13 mouse cellular contexts compared by ENCODE assay signal in genomic region chr2:118714230-118714629, GRCm38 (mm10). TPM values are rescaled to one million over a fixed set of nuclear protein-coding genes. Genes with fewer than 3 reads are reported as not detected.
A peak's percentile ranks its signal among the peaks of the same experiment; 100 is the strongest.
DNase-seq lines count a peak whose midpoint lies in the region; ATAC-seq lines count a peak whose summit lies in the region.
"Had no signal": no experiment of that assay in that cellular context is flagged by ENCODE, and none has a peak within 500 bp of the region (broad histone marks: within the 10 kb centered on the region; RNA-seq: fewer than 3 reads in every experiment).

No protein-coding gene starts in this region.

- H3K27me3 ChIP-seq in hindbrain, embryonic 10.5 days (ENCODE audit: insufficient read depth, poor library complexity, severe bottlenecking): peaks cover 92% of the 10 kb centered on the region
- H3K27me3 ChIP-seq in hindbrain, embryonic 13.5 days: peaks cover 75% of the 10 kb centered on the region
- peaks cover 30% of the 10 kb centered on the region for H3K27me3 ChIP-seq in midbrain, embryonic 11.5 days (ENCODE audit: control insufficient read depth, insufficient read depth, low read length)
- peaks cover 38% of the 10 kb centered on the region for H3K27me3 ChIP-seq in heart, embryonic 11.5 days (ENCODE audit: control insufficient read depth, insufficient read depth, low read length)
- H3K27me3 ChIP-seq in intestine, embryonic 16.5 days (replicated peaks; ENCODE audit: control insufficient read depth, insufficient read depth, low read length): peaks cover 26% of the 10 kb centered on the region

- WGBS in hindbrain, embryonic 10.5 days: 35% methylated on average over 4 of the region's 4 CpGs
- 18% methylated on average over 4 of the region's 4 CpGs for WGBS in hindbrain, embryonic 13.5 days
- WGBS in midbrain, embryonic 11.5 days: 21% methylated on average over 4 of the region's 4 CpGs
- WGBS in heart, embryonic 11.5 days (ENCODE audit: insufficient replicate concordance): 56% methylated on average over 4 of the region's 4 CpGs
- 50% methylated on average over 4 of the region's 4 CpGs for WGBS in intestine, embryonic 16.5 days

- no peak overlapping the region for H3K4me2 ChIP-seq in hindbrain, embryonic 13.5 days
- no peak overlapping the region for H3K4me2 ChIP-seq in midbrain, embryonic 11.5 days
- no peak overlapping the region for H3K4me2 ChIP-seq in heart, embryonic 11.5 days
- H3K4me2 ChIP-seq in intestine, embryonic 16.5 days (ENCODE audit: low read depth, low read length): no peak overlapping the region
- H3K4me2 ChIP-seq: embryonic facial prominence, embryonic 12.5 days; intestine, embryonic 15.5 days had no signal

- DNase-seq in hindbrain, embryonic 10.5 days (ENCODE audit: low spot score): peak; percentile 42
- peak; percentile 73 to 80 for DNase-seq in frontal cortex, postnatal 10 days (ENCODE audit: low spot score in 2 of 2)
- DNase-seq in midbrain, embryonic 11.5 days (ENCODE audit: low spot score, missing footprints): peak; percentile 92
- peak; percentile 73 to 80 for DNase-seq in right cerebral cortex, postnatal 36 days (ENCODE audit: low spot score in 2 of 2)
- no peak for DNase-seq in adrenal gland, postnatal 14 days
- DNase-seq: gastrocnemius, postnatal 36 days; lung, postnatal 36 days had no signal

- H3K27ac ChIP-seq in hindbrain, embryonic 10.5 days: no peak overlapping the region
- no peak overlapping the region for H3K27ac ChIP-seq in hindbrain, embryonic 13.5 days
- H3K27ac ChIP-seq in midbrain, embryonic 11.5 days (ENCODE audit: low read depth, low read length): no peak overlapping the region
- no peak overlapping the region for H3K27ac ChIP-seq in heart, embryonic 11.5 days (ENCODE audit: low read depth, low read length)
- H3K27ac ChIP-seq in intestine, embryonic 16.5 days (ENCODE audit: low read length): no peak overlapping the region
- H3K27ac ChIP-seq: embryonic facial prominence, embryonic 12.5 days; intestine, embryonic 15.5 days had no signal

- no peak for ATAC-seq in hindbrain, embryonic 13.5 days (ENCODE audit: low FRiP score)
- peak; percentile 60 for ATAC-seq in midbrain, embryonic 11.5 days (ENCODE audit: low FRiP score)
- ATAC-seq in heart, embryonic 11.5 days (replicated peaks; ENCODE audit: insufficient number of reproducible peaks, low FRiP score, low TSS enrichment): no peak
- ATAC-seq in intestine, embryonic 16.5 days: no peak
- ATAC-seq: intestine, embryonic 15.5 days had no signal

- H3K9me3 ChIP-seq in hindbrain, embryonic 10.5 days: no peaks in the 10 kb centered on the region
- H3K9me3 ChIP-seq in hindbrain, embryonic 13.5 days: no peaks in the 10 kb centered on the region
- no peaks in the 10 kb centered on the region for H3K9me3 ChIP-seq in midbrain, embryonic 11.5 days (ENCODE audit: control insufficient read depth, low read length)
- H3K9me3 ChIP-seq in heart, embryonic 11.5 days (replicated peaks; ENCODE audit: control insufficient read depth, low read length): no peaks in the 10 kb centered on the region
- no peaks in the 10 kb centered on the region for H3K9me3 ChIP-seq in intestine, embryonic 16.5 days (ENCODE audit: control insufficient read depth, low read length)
- H3K9me3 ChIP-seq: embryonic facial prominence, embryonic 12.5 days; intestine, embryonic 15.5 days had no signal

- H3K36me3 ChIP-seq in hindbrain, embryonic 10.5 days: no peaks in the 10 kb centered on the region
- no peaks in the 10 kb centered on the region for H3K36me3 ChIP-seq in hindbrain, embryonic 13.5 days
- no peaks in the 10 kb centered on the region for H3K36me3 ChIP-seq in midbrain, embryonic 11.5 days (ENCODE audit: control insufficient read depth, insufficient read depth, low read length)
- H3K36me3 ChIP-seq in heart, embryonic 11.5 days (ENCODE audit: control insufficient read depth, insufficient read depth, low read length): no peaks in the 10 kb centered on the region
- no peaks in the 10 kb centered on the region for H3K36me3 ChIP-seq in intestine, embryonic 16.5 days (ENCODE audit: control insufficient read depth, insufficient read depth, low read length)
- H3K36me3 ChIP-seq: embryonic facial prominence, embryonic 12.5 days; intestine, embryonic 15.5 days had no signal

- peaks cover 43% of the 10 kb centered on the region for H3K4me1 ChIP-seq in hindbrain, embryonic 10.5 days (replicated peaks)
- H3K4me1 ChIP-seq in hindbrain, embryonic 13.5 days (replicated peaks): peaks cover 30% of the 10 kb centered on the region
- H3K4me1 ChIP-seq in midbrain, embryonic 11.5 days (ENCODE audit: control insufficient read depth, insufficient read depth, low read length): peaks cover 15% of the 10 kb centered on the region
- peaks cover 45% of the 10 kb centered on the region for H3K4me1 ChIP-seq in heart, embryonic 11.5 days (ENCODE audit: control insufficient read depth, insufficient read depth, low read length)
- peaks cover 11% of the 10 kb centered on the region; the same call in 1 of the 2 replicates for H3K4me1 ChIP-seq in intestine, embryonic 16.5 days (ENCODE audit: control insufficient read depth, insufficient read depth, low read length)

- no peak overlapping the region for H3K9ac ChIP-seq in hindbrain, embryonic 13.5 days
- no peak overlapping the region for H3K9ac ChIP-seq in midbrain, embryonic 11.5 days (ENCODE audit: low read length)
- H3K9ac ChIP-seq in heart, embryonic 11.5 days (ENCODE audit: low read depth, low read length): no peak overlapping the region
- no peak overlapping the region for H3K9ac ChIP-seq in intestine, embryonic 16.5 days (ENCODE audit: low read depth, low read length)
- H3K9ac ChIP-seq: embryonic facial prominence, embryonic 12.5 days; intestine, embryonic 15.5 days had no signal

- no peak overlapping the region for H3K4me3 ChIP-seq in hindbrain, embryonic 10.5 days
- H3K4me3 ChIP-seq in hindbrain, embryonic 13.5 days: no peak overlapping the region
- no peak overlapping the region for H3K4me3 ChIP-seq in midbrain, embryonic 11.5 days (ENCODE audit: low read depth, low read length)
- H3K4me3 ChIP-seq in heart, embryonic 11.5 days (ENCODE audit: low read depth, low read length): no peak overlapping the region
- no peak overlapping the region for H3K4me3 ChIP-seq in intestine, embryonic 16.5 days (ENCODE audit: low read length)
- H3K4me3 ChIP-seq: embryonic facial prominence, embryonic 12.5 days; intestine, embryonic 15.5 days had no signal

RNA-seq across cellular contexts. Expression of gene Ankrd63, which starts 10.5 kb away (rescaled TPM):
- not detected in 2 replicates for polyA plus RNA-seq in hindbrain, embryonic 10.5 days (2016; fragmentation: Nextera tagmentation; extraction: Ambion mirVana)
- polyA plus RNA-seq in hindbrain, embryonic 13.5 days (2015; fragmentation: Nextera tagmentation; extraction: Ambion mirVana): not detected in 2 replicates
- not detected in 2 replicates for polyA plus RNA-seq in midbrain, embryonic 11.5 days (2014; fragmentation: Nextera tagmentation; extraction: Ambion mirVana)
- polyA plus RNA-seq in heart, embryonic 11.5 days (2014; fragmentation: Nextera tagmentation; extraction: Ambion mirVana): 0.66 and 0.80 TPM in 2 replicates
- 0.15 and 0.30 TPM in 2 replicates for total RNA-seq in adrenal gland, postnatal 14 days (2021)
- 0.15 and 0.22 TPM in 2 replicates for polyA plus RNA-seq in intestine, embryonic 16.5 days (2015; fragmentation: Nextera tagmentation; extraction: Ambion mirVana)
- total RNA-seq: gastrocnemius, postnatal 36 days had no signal
- polyA plus RNA-seq: embryonic facial prominence, embryonic 12.5 days; limb, embryonic 11.5 days had no signal

RNA-seq across cellular contexts. Expression of gene Plcb2, which starts 14.0 kb away (rescaled TPM):
- polyA plus RNA-seq in hindbrain, embryonic 10.5 days (2016; fragmentation: Nextera tagmentation; extraction: Ambion mirVana): 0.31 and 0.43 TPM in 2 replicates
- 0.48 and 0.64 TPM in 2 replicates for polyA plus RNA-seq in hindbrain, embryonic 13.5 days (2015; fragmentation: Nextera tagmentation; extraction: Ambion mirVana)
- polyA plus RNA-seq in midbrain, embryonic 11.5 days (2014; fragmentation: Nextera tagmentation; extraction: Ambion mirVana): 0.20 and 0.33 TPM in 2 replicates
- polyA plus RNA-seq in heart, embryonic 11.5 days (2014; fragmentation: Nextera tagmentation; extraction: Ambion mirVana): 0.99 and 1.4 TPM in 2 replicates
- total RNA-seq in adrenal gland, postnatal 14 days (2021): 1.1 and 8.7 TPM in 2 replicates
- polyA plus RNA-seq in intestine, embryonic 16.5 days (2015; fragmentation: Nextera tagmentation; extraction: Ambion mirVana): 0.99 and 1.3 TPM in 2 replicates

RNA-seq across cellular contexts. Expression of gene Inafm2, which starts 31.3 kb away (rescaled TPM):
- polyA plus RNA-seq in hindbrain, embryonic 10.5 days (2016; fragmentation: Nextera tagmentation; extraction: Ambion mirVana): 22.1 and 22.9 TPM in 2 replicates
- polyA plus RNA-seq in hindbrain, embryonic 13.5 days (2015; fragmentation: Nextera tagmentation; extraction: Ambion mirVana): 23.5 and 24.8 TPM in 2 replicates
- polyA plus RNA-seq in midbrain, embryonic 11.5 days (2014; fragmentation: Nextera tagmentation; extraction: Ambion mirVana): 36.0 and 39.9 TPM in 2 replicates
- polyA plus RNA-seq in heart, embryonic 11.5 days (2014; fragmentation: Nextera tagmentation; extraction: Ambion mirVana): 45.4 and 46.7 TPM in 2 replicates
- total RNA-seq in adrenal gland, postnatal 14 days (2021): 28.8 and 30.0 TPM in 2 replicates
- 21.9 and 24.1 TPM in 2 replicates for polyA plus RNA-seq in intestine, embryonic 16.5 days (2015; fragmentation: Nextera tagmentation; extraction: Ambion mirVana)

RNA-seq across cellular contexts. Expression of gene Ccdc9b, which starts 48.2 kb away (rescaled TPM):
- 0.50 and 0.55 TPM in 2 replicates for polyA plus RNA-seq in hindbrain, embryonic 10.5 days (2016; fragmentation: Nextera tagmentation; extraction: Ambion mirVana)
- polyA plus RNA-seq in hindbrain, embryonic 13.5 days (2015; fragmentation: Nextera tagmentation; extraction: Ambion mirVana): 1.2 and 1.4 TPM in 2 replicates
- 0.86 and 0.92 TPM in 2 replicates for polyA plus RNA-seq in midbrain, embryonic 11.5 days (2014; fragmentation: Nextera tagmentation; extraction: Ambion mirVana)
- 1.0 and 1.3 TPM in 2 replicates for polyA plus RNA-seq in heart, embryonic 11.5 days (2014; fragmentation: Nextera tagmentation; extraction: Ambion mirVana)
- 4.2 and 4.8 TPM in 2 replicates for total RNA-seq in adrenal gland, postnatal 14 days (2021)
- polyA plus RNA-seq in intestine, embryonic 16.5 days (2015; fragmentation: Nextera tagmentation; extraction: Ambion mirVana): 0.93 and 1.2 TPM in 2 replicates

RNA-seq across cellular contexts. Expression of gene Pak6, which starts 51.1 kb away (rescaled TPM):
- 0.25 and 0.90 TPM in 2 replicates for polyA plus RNA-seq in hindbrain, embryonic 10.5 days (2016; fragmentation: Nextera tagmentation; extraction: Ambion mirVana)
- 22.0 and 23.2 TPM in 2 replicates for polyA plus RNA-seq in hindbrain, embryonic 13.5 days (2015; fragmentation: Nextera tagmentation; extraction: Ambion mirVana)
- 1.2 and 1.4 TPM in 2 replicates for polyA plus RNA-seq in midbrain, embryonic 11.5 days (2014; fragmentation: Nextera tagmentation; extraction: Ambion mirVana)
- polyA plus RNA-seq in heart, embryonic 11.5 days (2014; fragmentation: Nextera tagmentation; extraction: Ambion mirVana): 1.8 and 3.0 TPM in 2 replicates
- total RNA-seq in adrenal gland, postnatal 14 days (2021): 10.5 and 12.7 TPM in 2 replicates
- polyA plus RNA-seq in intestine, embryonic 16.5 days (2015; fragmentation: Nextera tagmentation; extraction: Ambion mirVana): 1.8 and 2.0 TPM in 2 replicates
